Mouse (Mus musculus) midbrain, embryonic 14.5 days (tissue): ENCODE data around the gene Ice2. TPM values are rescaled to one million over a fixed set of nuclear protein-coding genes. Genes with fewer than 3 reads are reported as not detected.

ENCODE experiments used
- ATAC-seq: fragments of 200-750 bp; cut with Nextera tagmentation; 2 replicates; pipeline ENCODE4 v1.8.0; 2017; ENCODE audit warnings: moderate number of reproducible peaks, moderate library complexity; ENCODE audit not compliant: low FRiP score, low TSS enrichment
- DNase-seq: peaks from one replicate; pipeline ENCODE4 v3.0.0-alpha.2; 2015
- H3K27ac ChIP-seq: fragments of 300-500 bp; sonication (generic); replicated peaks from 2 replicates; pipeline ENCODE4 v1.5.1; 2014; ENCODE audit warnings: mild to moderate bottlenecking, low read depth, low read length, moderate library complexity
- H3K27me3 ChIP-seq: fragments of 300-500 bp; sonication (generic); 2 replicates; pipeline ENCODE4 v1.6.1; 2014; ENCODE audit warnings: low read length, control low read depth, mixed read lengths; ENCODE audit not compliant: control insufficient read depth, insufficient read depth
- H3K36me3 ChIP-seq: fragments of 300-500 bp; sonication (generic); 2 replicates; pipeline ENCODE4 v1.6.1; 2014; ENCODE audit warnings: low read length, control low read depth; ENCODE audit not compliant: control insufficient read depth, insufficient read depth
- H3K4me1 ChIP-seq: fragments of 300-500 bp; sonication (generic); 2 replicates; pipeline ENCODE4 v1.6.1; 2014; ENCODE audit warnings: mild to moderate bottlenecking, antibody characterized with exemption, low read length, control low read depth; ENCODE audit not compliant: control insufficient read depth, insufficient read depth
- H3K4me2 ChIP-seq: fragments of 300-500 bp; sonication (generic); 2 replicates; pipeline ENCODE4 v1.6.1; 2014; ENCODE audit warnings: mild to moderate bottlenecking, low read length, moderate library complexity
- H3K4me3 ChIP-seq: fragments of 300-500 bp; sonication (generic); replicated peaks from 2 replicates; pipeline ENCODE4 v1.5.1; 2014; ENCODE audit warnings: low read depth, low read length
- H3K9ac ChIP-seq: fragments of 300-500 bp; sonication (generic); replicated peaks from 2 replicates; pipeline ENCODE4 v1.6.1; 2014; ENCODE audit warnings: mild to moderate bottlenecking, low read length, moderate library complexity
- H3K9me3 ChIP-seq: fragments of 300-500 bp; sonication (generic); 2 replicates; pipeline ENCODE4 v1.6.1; 2016; ENCODE audit warnings: low read length, control low read depth, mixed read lengths; ENCODE audit not compliant: control insufficient read depth
- WGBS: fragments of 180-500 bp; shearing (Covaris S2); extraction: QIAGEN DNeasy Blood & Tissue Kit; methylation state at CpG from one replicate; pipeline ENCODE4 v1.1.7; 2014; 5-methylcytosine and 5-hydroxymethylcytosine counted together
- polyA plus RNA-seq: library from polyadenylated mRNA; unstranded; fragments of >200 nt; fragmentation: Nextera tagmentation; extraction: Ambion mirVana; gene quantifications from 2 replicates; pipeline ENCODE4 v1.2.1, GENCODE M21; 2014

The Ice2 gene
- polyA plus RNA-seq, 1 experiment from 2014 or later, result 12.8 TPM

DNA sequence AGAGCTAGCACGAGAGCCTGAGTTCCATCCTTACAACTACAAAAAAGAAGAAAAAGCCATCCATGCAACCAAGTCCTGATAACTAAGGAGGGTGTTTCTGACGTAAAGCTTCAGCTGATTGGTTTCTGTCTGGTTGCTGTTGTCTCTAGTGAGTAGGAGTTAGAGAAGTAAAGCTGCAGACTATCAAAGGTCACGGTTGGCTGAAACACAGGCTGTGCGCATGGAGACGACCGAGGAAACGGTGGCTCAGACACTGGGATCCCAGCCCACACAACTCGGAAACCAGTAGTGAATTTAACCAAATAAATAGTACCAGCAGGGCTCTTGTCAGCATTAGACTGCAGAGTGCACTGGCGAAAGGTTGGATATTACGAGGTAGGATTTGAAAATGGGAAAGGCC, 37.5 kb downstream of the Ice2 start:
- Histone ChIP-seq H3K4me3 (no peak overlapping the region), H3K9ac (no peak overlapping the region), H3K27ac (no peak overlapping the region), H3K27me3 (no peaks in the 10 kb centered on the region), H3K9me3 (no peaks in the 10 kb centered on the region), H3K4me1 (peaks cover 18% of the 10 kb centered on the region; the same call in 1 of the 2 replicates), H3K36me3 (no peaks in the 10 kb centered on the region), H3K4me2 (no peak overlapping the region)
- no peak for ATAC-seq
- DNase-seq, result no peak
- WGBS, result 65% methylated on average over 10 of the region's 10 CpGs

GRCm38 (mm10) chr9:69435662-69436061, 38.0 kb downstream of the Ice2 start:
- no peaks in the 10 kb centered on the region for H3K9me3 ChIP-seq
- H3K27ac ChIP-seq, result no peak overlapping the region
- no peaks in the 10 kb centered on the region for H3K36me3 ChIP-seq
- no peak overlapping the region for H3K9ac ChIP-seq
- H3K27me3 ChIP-seq, result no peaks in the 10 kb centered on the region
- DNase-seq (no peak), ATAC-seq (no peak)
- H3K4me2 ChIP-seq, result no peak overlapping the region
- peaks cover 18% of the 10 kb centered on the region; the same call in 1 of the 2 replicates for H3K4me1 ChIP-seq
- no peak overlapping the region for H3K4me3 ChIP-seq

DNA sequence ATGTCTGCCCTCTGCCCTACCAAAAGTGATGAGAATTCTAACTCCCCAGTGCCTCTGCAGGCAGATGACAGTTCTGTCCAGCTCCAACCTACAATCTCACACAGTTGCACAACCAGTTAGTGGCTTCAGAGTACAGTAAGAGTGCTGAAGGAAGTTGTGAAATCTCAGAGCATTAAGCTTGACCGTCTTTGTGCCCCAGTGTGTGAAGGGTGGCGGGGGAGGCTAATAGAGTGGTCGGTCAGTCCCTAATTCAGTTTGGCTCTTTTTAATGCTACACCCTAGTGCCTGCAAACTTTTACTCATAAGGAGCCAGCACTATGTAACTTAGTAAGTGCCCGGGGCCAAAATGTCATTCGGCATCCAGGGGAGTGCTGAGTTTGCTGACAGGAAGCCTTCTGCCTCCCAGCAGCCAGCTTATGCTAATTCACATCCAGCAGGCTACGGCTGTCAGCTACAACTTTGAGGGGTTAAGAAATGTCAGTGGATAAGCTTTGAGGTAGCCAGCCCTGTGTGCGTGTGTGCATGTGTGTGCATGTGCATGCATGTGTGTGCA, 42.2 kb downstream of the Ice2 start:
- ATAC-seq (no peak; the same call in 1 of the 2 replicates), DNase-seq (peak; percentile 65)
- no peak overlapping the region for H3K4me3 ChIP-seq
- peaks cover 5% of the 10 kb centered on the region; the same call in 1 of the 2 replicates for H3K4me1 ChIP-seq
- H3K36me3 ChIP-seq, result no peaks in the 10 kb centered on the region
- no peaks in the 10 kb centered on the region for H3K9me3 ChIP-seq
- no peak overlapping the region for H3K4me2 ChIP-seq
- 16% methylated on average over 7 of the region's 7 CpGs for WGBS
- no peak overlapping the region for H3K9ac ChIP-seq
- H3K27me3 ChIP-seq, result no peaks in the 10 kb centered on the region
- no peak overlapping the region for H3K27ac ChIP-seq

DNA sequence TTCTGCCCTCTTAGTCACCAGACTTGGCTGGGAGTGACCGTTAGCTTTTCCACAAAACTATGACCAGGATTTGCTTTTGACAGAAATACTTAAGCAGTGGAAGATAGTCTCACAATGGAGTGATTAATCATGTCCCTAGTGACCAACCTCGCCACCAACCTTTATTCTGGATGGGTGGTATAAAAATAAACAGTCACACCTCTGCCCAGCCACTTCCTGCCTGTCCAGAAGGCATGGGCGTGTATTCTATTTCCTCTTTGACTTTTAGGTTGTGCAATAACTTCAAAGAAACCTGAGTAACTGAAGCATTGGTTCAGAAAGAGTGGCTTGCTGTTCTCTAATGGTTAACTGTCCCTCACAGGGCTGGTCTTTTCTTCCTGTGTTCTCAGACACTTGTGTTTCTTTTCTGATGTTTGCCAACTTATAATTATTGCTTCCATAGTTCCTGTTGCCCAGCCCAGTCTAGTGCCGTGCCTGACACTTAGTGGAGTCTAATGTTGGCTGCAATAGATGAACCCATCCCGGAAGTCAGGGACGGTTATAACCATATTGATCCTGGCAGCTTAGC, 44.8 kb downstream of the Ice2 start:
- no peak for DNase-seq
- Histone ChIP-seq H3K9ac (no peak overlapping the region), H3K4me1 (peaks cover 5% of the 10 kb centered on the region; the same call in 1 of the 2 replicates), H3K36me3 (no peaks in the 10 kb centered on the region), H3K9me3 (no peaks in the 10 kb centered on the region), H3K4me2 (no peak overlapping the region), H3K4me3 (no peak overlapping the region), H3K27ac (no peak overlapping the region), H3K27me3 (no peaks in the 10 kb centered on the region)
- ATAC-seq, result no peak
- 84% methylated on average over 6 of the region's 6 CpGs for WGBS

DNA sequence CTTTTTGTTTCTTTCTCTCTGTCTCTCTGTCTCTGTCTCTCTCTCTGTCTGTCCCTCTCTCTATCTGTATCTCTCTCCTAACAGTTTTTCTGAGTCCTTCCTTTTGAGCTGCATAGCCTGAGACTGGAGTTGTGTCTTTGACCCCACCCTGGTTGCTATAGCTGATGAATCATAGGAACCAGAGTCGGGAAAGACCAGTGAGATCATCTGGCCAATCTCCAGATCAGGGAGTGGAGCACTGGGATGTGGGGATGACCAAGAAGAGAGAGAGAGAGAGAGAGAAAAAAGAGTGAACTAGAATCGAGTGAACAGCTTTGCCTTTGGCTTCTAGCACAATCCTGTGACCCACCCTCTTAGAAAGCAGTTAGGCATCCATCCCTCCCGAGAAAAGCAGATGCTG, 45.5 kb downstream of the Ice2 start:
- DNase-seq, result no peak
- H3K27ac ChIP-seq, result no peak overlapping the region
- no peaks in the 10 kb centered on the region for H3K9me3 ChIP-seq
- H3K4me2 ChIP-seq, result no peak overlapping the region
- H3K27me3 ChIP-seq, result no peaks in the 10 kb centered on the region
- H3K36me3 ChIP-seq, result no peaks in the 10 kb centered on the region
- no peak overlapping the region for H3K9ac ChIP-seq
- ATAC-seq, result no peak
- H3K4me1 ChIP-seq, result peaks cover 5% of the 10 kb centered on the region; the same call in 1 of the 2 replicates
- WGBS, result 72% methylated on average over 3 of the region's 3 CpGs
- no peak overlapping the region for H3K4me3 ChIP-seq

- H3K36me3 ChIP-seq, result no peaks in the 10 kb centered on the region
- no peak overlapping the region for H3K27ac ChIP-seq
- 62% methylated on average over 3 of the region's 3 CpGs for WGBS
- peaks cover 3% of the 10 kb centered on the region; the same call in 1 of the 2 replicates for H3K4me1 ChIP-seq
- H3K27me3 ChIP-seq, result 0 out of 2 replicates have a peak, but pooled peaks cover 5% of the 10 kb centered on the region
- no peak overlapping the region for H3K9ac ChIP-seq
- no peak for ATAC-seq
- no peak overlapping the region for H3K4me3 ChIP-seq
- no peak overlapping the region for H3K4me2 ChIP-seq
- no peaks in the 10 kb centered on the region for H3K9me3 ChIP-seq
- no peak for DNase-seq
Observed at GRCm38 (mm10) chr9:69448801-69449200, 51.1 kb downstream of the Ice2 start.

GRCm38 (mm10) chr9:69450636-69451035, 52.9 kb downstream of the Ice2 start:
- 81% methylated on average over 9 of the region's 9 CpGs for WGBS
- Histone ChIP-seq H3K4me1 (peaks cover 6% of the 10 kb centered on the region; the same call in 1 of the 2 replicates), H3K9me3 (no peaks in the 10 kb centered on the region), H3K36me3 (no peaks in the 10 kb centered on the region), H3K27ac (no peak overlapping the region), H3K4me3 (no peak overlapping the region), H3K9ac (no peak overlapping the region), H3K27me3 (peaks cover 17% of the 10 kb centered on the region; the same call in 1 of the 2 replicates), H3K4me2 (no peak overlapping the region)
- no peak for DNase-seq
- ATAC-seq, result no peak

DNA sequence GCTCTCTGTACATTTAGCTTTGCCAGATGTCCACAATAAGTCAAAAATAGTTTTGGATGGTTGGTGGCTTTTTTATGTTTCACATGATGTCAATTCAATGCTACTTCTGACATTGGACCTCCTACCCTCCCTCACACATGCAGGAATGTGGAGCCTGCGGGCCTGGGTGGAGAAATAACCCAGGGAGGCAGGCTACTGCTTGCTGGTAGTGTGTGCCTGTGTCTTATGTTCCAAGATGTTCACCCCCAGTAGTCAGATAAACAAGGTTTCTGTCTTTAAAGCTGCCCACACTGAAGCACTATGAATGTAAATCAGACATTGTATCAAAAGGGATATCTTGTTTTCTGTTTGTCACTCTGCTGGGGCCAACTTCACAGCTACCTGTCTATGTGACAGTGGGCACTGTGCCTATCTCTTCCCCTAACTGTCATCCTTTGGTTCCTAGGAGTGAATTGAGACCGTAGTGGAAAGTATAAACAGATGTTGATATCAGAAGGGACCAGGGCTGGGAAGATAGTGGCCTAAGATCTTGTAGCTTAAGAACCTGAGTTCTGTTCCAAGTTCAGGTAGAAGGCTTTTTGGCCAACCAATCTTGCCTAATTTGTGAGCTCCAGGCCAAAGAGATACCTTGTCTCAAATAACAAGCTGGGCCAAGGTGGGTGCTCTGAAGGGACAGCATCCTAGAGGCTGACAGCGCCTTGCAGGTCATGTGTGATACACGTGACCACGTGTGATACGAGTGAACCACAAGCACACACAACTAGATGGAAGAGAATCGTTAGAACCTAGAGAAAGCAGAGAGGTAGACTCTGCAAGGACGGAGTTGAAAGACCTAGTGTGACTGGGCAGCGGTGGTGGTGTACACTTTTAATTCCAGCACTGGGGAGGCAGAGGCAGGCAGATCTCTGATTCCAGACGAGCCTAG, 54.4 kb downstream of the Ice2 start:
- H3K27ac ChIP-seq, result no peak overlapping the region
- H3K36me3 ChIP-seq, result no peaks in the 10 kb centered on the region
- DNase-seq (no peak), ATAC-seq (no peak)
- no peak overlapping the region for H3K9ac ChIP-seq
- no peaks in the 10 kb centered on the region for H3K9me3 ChIP-seq
- H3K4me1 ChIP-seq, result peaks cover 6% of the 10 kb centered on the region; the same call in 1 of the 2 replicates
- H3K27me3 ChIP-seq, result peaks cover 17% of the 10 kb centered on the region; the same call in 1 of the 2 replicates
- H3K4me3 ChIP-seq, result no peak overlapping the region
- 95% methylated on average over 10 of the region's 10 CpGs for WGBS
- no peak overlapping the region for H3K4me2 ChIP-seq
